Mouse (Mus musculus): ENCODE results near the gene Trp53. TPM values are rescaled to one million over a fixed set of nuclear protein-coding genes. Genes with fewer than 3 reads are reported as not detected.
"Not testable (repeated sequence)": the region's sequence is repeated elsewhere in the genome, so short reads cannot be mapped to it uniquely, and the experiment has no call there.

Trp53 gene
- polyA plus RNA-seq, 2 experiments from 2014 or later, result 307 to 416 TPM

GRCm38 (mm10) chr11:69601768-69602167 is 21.6 kb downstream of the Trp53 start:
- ATAC-seq, result no peak

GRCm38 (mm10) chr11:69603516-69603915 is 23.4 kb downstream of the Trp53 start:
- ATAC-seq, result no peak

GRCm38 (mm10) chr11:69604347-69604746 is 24.2 kb downstream of the Trp53 start:
- no peak for ATAC-seq

GRCm38 (mm10) chr11:69604795-69605664 is 24.9 kb downstream of the Trp53 start:
- peak; percentile 34 for ATAC-seq

- peak; percentile 77 for ATAC-seq
Observed at GRCm38 (mm10) chr11:69605726-69606490, 25.7 kb downstream of the Trp53 start, which contains the start of gene Atp1b2. Gene Atp1b2 (minus strand): TSS chr11:69605942.

- ATAC-seq, result no peak
Observed at GRCm38 (mm10) chr11:69606491-69606795, 26.3 kb downstream of the Trp53 start.

- no peak for ATAC-seq
Observed at GRCm38 (mm10) chr11:69606832-69607231, 26.7 kb downstream of the Trp53 start.

GRCm38 (mm10) chr11:69608525-69608924 is 28.4 kb downstream of the Trp53 start:
- ATAC-seq, result no peak

- ATAC-seq, result no peak
Observed at GRCm38 (mm10) chr11:69609416-69609815, 29.3 kb downstream of the Trp53 start.

- ATAC-seq, result no peak
Observed at GRCm38 (mm10) chr11:69610899-69611298, 30.7 kb downstream of the Trp53 start.

GRCm38 (mm10) chr11:69613553-69614256 is 33.5 kb downstream of the Trp53 start:
- no peak for ATAC-seq

- ATAC-seq, result not testable (repeated sequence)
Observed at GRCm38 (mm10) chr11:69614257-69614588, 34.1 kb downstream of the Trp53 start.

- ATAC-seq, result no peak
Observed at GRCm38 (mm10) chr11:69616781-69617180, 36.6 kb downstream of the Trp53 start.

- no peak for ATAC-seq
Observed at GRCm38 (mm10) chr11:69617805-69618204, 37.6 kb downstream of the Trp53 start, which contains the start of gene Shbg. Gene Shbg (minus strand): TSS chr11:69617905.

GRCm38 (mm10) chr11:69620394-69621081 is 40.4 kb downstream of the Trp53 start:
- ATAC-seq, result no peak

- no peak for ATAC-seq
Observed at GRCm38 (mm10) chr11:69621571-69622268, 41.6 kb downstream of the Trp53 start, which contains the start of gene Sat2. Gene Sat2 (plus strand): TSS chr11:69622024.

- no peak for ATAC-seq
Observed at GRCm38 (mm10) chr11:69622406-69622805, 42.2 kb downstream of the Trp53 start.

- ATAC-seq, result no peak
Observed at GRCm38 (mm10) chr11:69623006-69623405, 42.8 kb downstream of the Trp53 start.

- ATAC-seq, result not testable (repeated sequence)
Observed at GRCm38 (mm10) chr11:69624339-69624738, 44.2 kb downstream of the Trp53 start.

GRCm38 (mm10) chr11:69628286-69628685 is 48.1 kb downstream of the Trp53 start:
- no peak for ATAC-seq

GRCm38 (mm10) chr11:69629802-69630201 is 49.6 kb downstream of the Trp53 start:
- no peak for ATAC-seq
